In the genomic region with DNA sequence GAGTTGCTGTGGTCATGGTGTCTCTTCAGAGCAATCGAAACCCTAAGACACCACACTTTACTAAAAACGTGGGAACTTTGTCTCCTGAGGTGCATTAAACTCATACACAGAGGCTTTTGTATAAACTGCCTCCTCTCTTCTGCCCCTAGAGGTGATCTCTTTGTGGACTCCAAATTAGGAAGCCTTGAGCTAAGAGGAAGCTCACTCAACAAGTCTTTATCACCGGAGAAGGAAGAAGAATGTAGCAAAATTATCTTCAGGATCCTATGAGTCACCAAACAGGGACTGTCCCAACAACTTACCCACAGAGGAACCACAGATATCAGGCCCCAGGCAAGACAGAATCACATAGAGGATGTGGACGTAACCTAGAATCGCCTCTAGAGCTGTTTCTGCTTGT, we compare ENCODE assay signal across 13 mouse cellular contexts. TPM values are rescaled to one million over a fixed set of nuclear protein-coding genes. Genes with fewer than 3 reads are reported as not detected.
DNase-seq lines count a peak whose midpoint lies in the region; ATAC-seq and TF ChIP-seq lines count a peak whose summit lies in the region.
"Had no signal": no experiment of that assay in that cellular context is flagged by ENCODE, and none has a peak within 500 bp of the region (broad histone marks: within the 10 kb centered on the region; RNA-seq: fewer than 3 reads in every experiment).

No protein-coding gene starts in this region.

- no peak for TF ChIP-seq POLR2A in small intestine, adult 2 months (IDR thresholded peaks at IDR 0.05; ENCODE audit: low read depth, low read length)

- intact Hi-C loops in left cerebral cortex, postnatal 10 days (cut with DNase I): no loop called here

- H3K4me3 ChIP-seq in liver, embryonic 11.5 days (ENCODE audit: low read depth, low read length): no peak overlapping the region
- no peak overlapping the region for H3K4me3 ChIP-seq in liver, embryonic 13.5 days (replicated peaks)
- H3K4me3 ChIP-seq in small intestine, adult 2 months (ENCODE audit: low read depth, low read length): no peak overlapping the region
- H3K4me3 ChIP-seq: left cerebral cortex, adult 2 months; myocyte had no signal

- no peak; the same call in 1 of the 2 replicates for ATAC-seq in liver, embryonic 11.5 days (replicated peaks; ENCODE audit: low FRiP score)
- peak; percentile 83 for ATAC-seq in activated CD4-positive, CD25-positive, alpha-beta regulatory T cell, adult 4 months
- ATAC-seq in liver, embryonic 13.5 days (ENCODE audit: low read depth): no peak

- H3K4me1 ChIP-seq in liver, embryonic 11.5 days (replicated peaks; ENCODE audit: control insufficient read depth, insufficient read depth, low read length): peaks cover 32% of the 10 kb centered on the region
- peaks cover 67% of the 10 kb centered on the region for H3K4me1 ChIP-seq in liver, embryonic 13.5 days (replicated peaks)
- peaks cover 29% of the 10 kb centered on the region for H3K4me1 ChIP-seq in small intestine, adult 2 months (ENCODE audit: control insufficient read depth, insufficient read depth, insufficient read length, low read length)

- no peaks in the 10 kb centered on the region for H3K36me3 ChIP-seq in liver, embryonic 11.5 days (ENCODE audit: control insufficient read depth, insufficient read depth, low read length)
- H3K36me3 ChIP-seq in liver, embryonic 13.5 days: no peaks in the 10 kb centered on the region
- no peaks in the 10 kb centered on the region for H3K36me3 ChIP-seq in small intestine, adult 2 months (ENCODE audit: control insufficient read depth, insufficient read depth, low read length)

- no peak for TF ChIP-seq CTCF in small intestine, adult 2 months (IDR thresholded peaks at IDR 0.05; ENCODE audit: extremely low read depth, insufficient read length, insufficient replicate concordance, low read depth, low read length)

- no peak overlapping the region for H3K4me2 ChIP-seq in liver, embryonic 11.5 days
- H3K4me2 ChIP-seq in liver, embryonic 13.5 days: no peak overlapping the region
- H3K4me2 ChIP-seq: hindbrain, embryonic 14.5 days had no signal

- H3K9ac ChIP-seq in liver, embryonic 11.5 days (ENCODE audit: low read depth, low read length): no peak overlapping the region
- H3K9ac ChIP-seq in liver, embryonic 13.5 days: no peak overlapping the region
- H3K9ac ChIP-seq: hindbrain, embryonic 14.5 days had no signal

- DNase-seq in liver, embryonic 11.5 days (ENCODE audit: low spot score): no peak
- DNase-seq in liver: no peak
- no peak for DNase-seq in liver, embryonic 13.5 days
- no peak for DNase-seq in kidney, adult 8-10 months
- no peak for DNase-seq in spleen, adult 18-20 months
- no peak for DNase-seq in left cerebral cortex, postnatal 10 days (ENCODE audit: extremely low spot score in 1 of 2, low spot score in 2 of 2)
- DNase-seq: cerebellum, adult 18-20 months; kidney, postnatal 14 days had no signal

- WGBS in liver, embryonic 11.5 days: 55% methylated on average over 5 of the region's 5 CpGs
- 38% methylated on average over 5 of the region's 5 CpGs for WGBS in liver, embryonic 13.5 days (ENCODE audit: insufficient replicate concordance)
- 27% methylated on average over 5 of the region's 5 CpGs for WGBS in small intestine, adult 2 months

- no peaks in the 10 kb centered on the region for H3K27me3 ChIP-seq in liver, embryonic 11.5 days (replicated peaks; ENCODE audit: control insufficient read depth, insufficient read depth, low read length)
- no peaks in the 10 kb centered on the region for H3K27me3 ChIP-seq in liver, embryonic 13.5 days
- H3K27me3 ChIP-seq in small intestine, adult 2 months (ENCODE audit: control insufficient read depth, insufficient read depth, low read length): no peaks in the 10 kb centered on the region

- H3K27ac ChIP-seq in liver, embryonic 11.5 days (ENCODE audit: low read depth, low read length): peak overlapping the region; percentile 98
- H3K27ac ChIP-seq in liver, embryonic 13.5 days: peak overlapping the region; percentile 100
- H3K27ac ChIP-seq in small intestine, adult 2 months (ENCODE audit: insufficient read depth, low read depth, low read length): peak overlapping the region; percentile 88
- H3K27ac ChIP-seq: hindbrain, embryonic 14.5 days; left cerebral cortex, adult 2 months had no signal

- H3K9me3 ChIP-seq in liver, embryonic 11.5 days (ENCODE audit: control insufficient read depth, low read length): no peaks in the 10 kb centered on the region
- H3K9me3 ChIP-seq in liver, embryonic 13.5 days (replicated peaks): no peaks in the 10 kb centered on the region

RNA-seq across cellular contexts. Expression of a gene that starts 5.8 kb away (rescaled TPM):
- 9.3 TPM in 2 replicates for polyA plus RNA-seq in liver, embryonic 11.5 days (2014; fragmentation: Nextera tagmentation; extraction: Ambion mirVana)
- polyA plus RNA-seq in activated CD4-positive, CD25-positive, alpha-beta regulatory T cell, adult 4 months (2017; shearing (Covaris generic)): under 1 TPM; 0.37 to 0.79 TPM
- 5.2 and 6.3 TPM in 2 replicates for polyA plus RNA-seq in liver, embryonic 13.5 days (2015; fragmentation: Nextera tagmentation; extraction: Ambion mirVana)
- polyA plus RNA-seq in small intestine, adult 2 months (2012; rRNA removed): 66.0 and 139 TPM in 2 replicates
- 1 to 10 TPM; 3.1 TPM for total RNA-seq in left cerebral cortex, postnatal 10 days (2021)

RNA-seq across cellular contexts. Expression of a gene that starts 24.3 kb away (rescaled TPM):
- polyA plus RNA-seq in liver, embryonic 11.5 days (2014; fragmentation: Nextera tagmentation; extraction: Ambion mirVana): 49.0 and 52.3 TPM in 2 replicates
- not detected for polyA plus RNA-seq in activated CD4-positive, CD25-positive, alpha-beta regulatory T cell, adult 4 months (2017; shearing (Covaris generic))
- polyA plus RNA-seq in liver, embryonic 13.5 days (2015; fragmentation: Nextera tagmentation; extraction: Ambion mirVana): 11.7 and 12.6 TPM in 2 replicates
- polyA plus RNA-seq in small intestine, adult 2 months (2012; rRNA removed): 100 and 209 TPM in 2 replicates
- 1 to 10 TPM; 4.6 to 5.6 TPM for total RNA-seq in left cerebral cortex, postnatal 10 days (2021)

Comparison
In these comparisons a context has a peak if more than half of its experiments do, and no peak if none do; other contexts are left out.
1. RNA of a gene that starts 24.3 kb away (polyA plus RNA-seq): 100 to 209 TPM in small intestine, adult 2 months, 49.0 to 52.3 TPM in liver, embryonic 11.5 days and 11.7 to 12.6 TPM in liver, embryonic 13.5 days; not detected in activated CD4-positive, CD25-positive, alpha-beta regulatory T cell, adult 4 months; every median in the first group is over 10 times any median in the second.
2. Peak in every context shown above with its lines, with median percentiles within 50 percentile points of each other: H3K27ac ChIP-seq.